ENCODE assay signal across 9 mouse cellular contexts in genomic region chr13:67843775-67844118, GRCm38 (mm10). TPM values are rescaled to one million over a fixed set of nuclear protein-coding genes. Genes with fewer than 3 reads are reported as not detected.
DNase-seq lines count a peak whose midpoint lies in the region; ATAC-seq and TF ChIP-seq lines count a peak whose summit lies in the region.
"Had no signal": no experiment of that assay in that cellular context is flagged by ENCODE, and none has a peak within 500 bp of the region (broad histone marks: within the 10 kb centered on the region; RNA-seq: fewer than 3 reads in every experiment).

No protein-coding gene starts in this region.

- WGBS in lung, embryonic 14.5 days, result 42% methylated on average over 6 of the region's 6 CpGs
- WGBS in forebrain, embryonic 13.5 days, result 51% methylated on average over 6 of the region's 6 CpGs
- 43% methylated on average over 6 of the region's 6 CpGs for WGBS in limb, embryonic 15.5 days
- WGBS in small intestine, adult 2 months, result 41% methylated on average over 6 of the region's 6 CpGs

- no peak for TF ChIP-seq POLR2A in small intestine, adult 2 months (IDR thresholded peaks at IDR 0.05; ENCODE audit: low read depth, low read length)

- H3K36me3 ChIP-seq in lung, embryonic 14.5 days (ENCODE audit: insufficient read depth), result no peaks in the 10 kb centered on the region
- no peaks in the 10 kb centered on the region for H3K36me3 ChIP-seq in forebrain, embryonic 13.5 days (ENCODE audit: poor library complexity, severe bottlenecking)
- no peaks in the 10 kb centered on the region for H3K36me3 ChIP-seq in limb, embryonic 15.5 days
- H3K36me3 ChIP-seq in small intestine, adult 2 months (ENCODE audit: control insufficient read depth, insufficient read depth, low read length), result no peaks in the 10 kb centered on the region

- H3K27ac ChIP-seq in lung, embryonic 14.5 days (ENCODE audit: low read depth), result no peak overlapping the region
- no peak overlapping the region for H3K27ac ChIP-seq in forebrain, embryonic 13.5 days
- H3K27ac ChIP-seq in limb, embryonic 15.5 days, result no peak overlapping the region
- no peak overlapping the region for H3K27ac ChIP-seq in small intestine, adult 2 months (ENCODE audit: insufficient read depth, low read depth, low read length)

- no peak for TF ChIP-seq CTCF in lung, embryonic 14.5 days (IDR thresholded peaks at IDR 0.05; ENCODE audit: low read depth)
- TF ChIP-seq CTCF in small intestine, adult 2 months (IDR thresholded peaks at IDR 0.05; ENCODE audit: extremely low read depth, insufficient read length, insufficient replicate concordance, low read depth, low read length), result no peak

- no peaks in the 10 kb centered on the region for H3K9me3 ChIP-seq in lung, embryonic 14.5 days (ENCODE audit: low read depth, low read length)
- H3K9me3 ChIP-seq in forebrain, embryonic 13.5 days (replicated peaks), result no peaks in the 10 kb centered on the region
- H3K9me3 ChIP-seq in limb, embryonic 15.5 days, result no peaks in the 10 kb centered on the region

- H3K4me1 ChIP-seq in lung, embryonic 14.5 days (ENCODE audit: insufficient read depth), result no peaks in the 10 kb centered on the region
- peaks cover 4% of the 10 kb centered on the region; the same call in 1 of the 2 replicates for H3K4me1 ChIP-seq in forebrain, embryonic 13.5 days
- H3K4me1 ChIP-seq in limb, embryonic 15.5 days, result peaks cover 2% of the 10 kb centered on the region; the same call in 1 of the 2 replicates
- H3K4me1 ChIP-seq in small intestine, adult 2 months (ENCODE audit: control insufficient read depth, insufficient read depth, insufficient read length, low read length), result no peaks in the 10 kb centered on the region

- peak overlapping the region; percentile 58 for H3K4me2 ChIP-seq in lung, embryonic 14.5 days
- H3K4me2 ChIP-seq in forebrain, embryonic 13.5 days, result peak overlapping the region; percentile 56
- peak overlapping the region; percentile 47 for H3K4me2 ChIP-seq in limb, embryonic 15.5 days

- DNase-seq in lung, embryonic 14.5 days, result no peak
- no peak for DNase-seq in lung, postnatal 14 days
- no peak for DNase-seq in adrenal gland, postnatal 10 days
- no peak for DNase-seq in gastrocnemius, postnatal 25 days
- DNase-seq in retina, embryonic 14.5 days (ENCODE audit: low spot score), result no peak

- no peak; the same call in 1 of the 2 replicates for ATAC-seq in lung, embryonic 14.5 days (ENCODE audit: insufficient read depth)
- no peak; the same call in 1 of the 2 replicates for ATAC-seq in forebrain, embryonic 13.5 days
- ATAC-seq in limb, embryonic 15.5 days (ENCODE audit: insufficient number of reproducible peaks, low FRiP score, low TSS enrichment, low read depth), result no peak

- H3K9ac ChIP-seq in lung, embryonic 14.5 days, result no peak overlapping the region
- peak overlapping the region; percentile 54 for H3K9ac ChIP-seq in forebrain, embryonic 13.5 days
- H3K9ac ChIP-seq in limb, embryonic 15.5 days, result no peak overlapping the region

- peak overlapping the region; percentile 27; the same call in 1 of the 2 replicates for H3K4me3 ChIP-seq in lung, embryonic 14.5 days (ENCODE audit: low read depth, low read length)
- H3K4me3 ChIP-seq in forebrain, embryonic 13.5 days, result peak overlapping the region; percentile 39
- peak overlapping the region; percentile 40 for H3K4me3 ChIP-seq in limb, embryonic 15.5 days
- H3K4me3 ChIP-seq in small intestine, adult 2 months (ENCODE audit: low read depth, low read length), result peak overlapping the region; percentile 2; the same call in 1 of the 2 replicates

- no peaks in the 10 kb centered on the region for H3K27me3 ChIP-seq in lung, embryonic 14.5 days (ENCODE audit: insufficient read depth, low read length)
- no peaks in the 10 kb centered on the region for H3K27me3 ChIP-seq in forebrain, embryonic 13.5 days
- H3K27me3 ChIP-seq in limb, embryonic 15.5 days, result no peaks in the 10 kb centered on the region
- H3K27me3 ChIP-seq in small intestine, adult 2 months (ENCODE audit: control insufficient read depth, insufficient read depth, low read length), result no peaks in the 10 kb centered on the region

RNA-seq across cellular contexts. Expression of gene Gm10037, which starts 12.8 kb away (rescaled TPM):
- polyA plus RNA-seq in lung, embryonic 14.5 days (2014; fragmentation: Nextera tagmentation; extraction: Ambion mirVana), result 3.0 and 3.5 TPM in 2 replicates
- 4.1 and 4.8 TPM in 2 replicates for polyA plus RNA-seq in forebrain, embryonic 13.5 days (2015; fragmentation: Nextera tagmentation; extraction: Ambion mirVana)
- polyA plus RNA-seq in limb, embryonic 15.5 days (2015; fragmentation: Nextera tagmentation; extraction: Ambion mirVana), result 3.5 and 4.0 TPM in 2 replicates
- not detected in 2 replicates for polyA plus RNA-seq in small intestine, adult 2 months (2012; rRNA removed)
- total RNA-seq in adrenal gland, postnatal 10 days (2021), result 1 to 10 TPM; 2.3 to 2.4 TPM
- under 1 TPM; 0.92 to 0.94 TPM for total RNA-seq in gastrocnemius, postnatal 25 days (2021)

RNA-seq across cellular contexts. Expression of gene BC048507, which starts 19.4 kb away (rescaled TPM):
- not detected in 2 replicates for polyA plus RNA-seq in lung, embryonic 14.5 days (2014; fragmentation: Nextera tagmentation; extraction: Ambion mirVana)
- polyA plus RNA-seq in forebrain, embryonic 13.5 days (2015; fragmentation: Nextera tagmentation; extraction: Ambion mirVana), result not detected in 2 replicates
- polyA plus RNA-seq in limb, embryonic 15.5 days (2015; fragmentation: Nextera tagmentation; extraction: Ambion mirVana), result not detected in 2 replicates
- not detected in 2 replicates for polyA plus RNA-seq in small intestine, adult 2 months (2012; rRNA removed)
- not detected for total RNA-seq in adrenal gland, postnatal 10 days (2021)
- not detected for total RNA-seq in gastrocnemius, postnatal 25 days (2021)
- total RNA-seq: left cerebral cortex, adult 8-10 months had no signal

RNA-seq across cellular contexts. Expression of gene Zfp273, which starts 30.2 kb away (rescaled TPM):
- polyA plus RNA-seq in lung, embryonic 14.5 days (2014; fragmentation: Nextera tagmentation; extraction: Ambion mirVana), result 7.5 and 8.0 TPM in 2 replicates
- polyA plus RNA-seq in forebrain, embryonic 13.5 days (2015; fragmentation: Nextera tagmentation; extraction: Ambion mirVana), result 10.3 and 11.5 TPM in 2 replicates
- polyA plus RNA-seq in limb, embryonic 15.5 days (2015; fragmentation: Nextera tagmentation; extraction: Ambion mirVana), result 7.2 and 8.2 TPM in 2 replicates
- 0.19 TPM in 1 of 2 replicates, not detected in the other for polyA plus RNA-seq in small intestine, adult 2 months (2012; rRNA removed)
- 1 to 10 TPM; 3.5 to 5.5 TPM for total RNA-seq in adrenal gland, postnatal 10 days (2021)
- 1 to 10 TPM; 1.4 to 2.1 TPM for total RNA-seq in gastrocnemius, postnatal 25 days (2021)
